Mouse (Mus musculus) left cerebral cortex, adult 18-20 months (tissue): ENCODE results near the gene Cadm1. TPM values are rescaled to one million over a fixed set of nuclear protein-coding genes. Genes with fewer than 3 reads are reported as not detected.

ENCODE experiments used
- DNase-seq, 2 experiments: peaks; one replicate each; pipeline ENCODE4 v3.0.0; 2021 to 2022; ENCODE audit warnings: low spot score in 2 of 2, mixed read lengths in 1 of 2
- total RNA-seq, 2 experiments: library from RNA; stranded (reverse); gene quantifications; 2 replicates each; pipeline ENCODE4 v1.2.3; 2021

Gene Cadm1
- total RNA-seq, 2 experiments from 2014 or later: 232 to 241 TPM

DNA sequence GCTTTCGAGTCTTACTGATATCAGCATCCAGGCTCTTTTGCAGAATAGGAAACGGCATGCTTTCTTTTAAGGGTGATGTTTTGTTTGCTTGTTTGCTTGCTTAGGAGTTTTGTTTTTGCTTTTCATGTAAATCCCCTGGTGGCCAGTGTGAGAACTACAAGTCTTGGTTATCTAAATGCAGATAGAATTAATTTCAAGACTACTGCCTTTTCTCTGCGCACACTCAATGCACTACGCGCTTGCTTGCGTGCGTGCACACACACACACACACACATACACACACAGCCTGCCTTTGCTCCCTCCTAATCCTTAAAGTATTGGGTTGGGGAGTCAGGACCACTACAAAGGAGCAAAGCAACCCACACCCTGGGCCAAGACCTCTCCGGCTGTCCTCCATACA is 326.3 kb downstream of the Cadm1 start:
- DNase-seq: peak in 1 of 2 experiments; percentile 36

DNA sequence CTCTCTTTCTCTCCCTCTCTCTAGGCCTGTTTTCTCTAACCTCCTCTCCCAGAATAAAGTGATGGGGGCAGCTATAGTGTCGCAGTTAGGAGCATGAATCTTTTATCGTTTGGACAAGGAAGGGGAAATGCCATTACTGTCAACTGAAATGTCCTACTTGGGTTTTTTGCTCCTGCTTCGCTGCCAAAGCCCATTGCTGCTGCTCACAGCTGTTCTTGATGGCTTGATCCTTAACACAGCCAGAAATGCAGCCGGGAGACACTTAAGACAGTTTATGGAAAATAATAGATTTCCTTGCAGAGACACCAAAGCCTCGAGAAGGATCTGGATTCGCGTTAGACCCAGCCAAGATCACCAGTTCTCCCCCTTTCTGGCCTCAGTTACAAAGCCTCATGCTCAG is 327.3 kb downstream of the Cadm1 start:
- DNase-seq: no peak

- no peak for DNase-seq
Measured at GRCm38 (mm10) chr9:47858134-47858533, 328.2 kb downstream of the Cadm1 start.

DNA sequence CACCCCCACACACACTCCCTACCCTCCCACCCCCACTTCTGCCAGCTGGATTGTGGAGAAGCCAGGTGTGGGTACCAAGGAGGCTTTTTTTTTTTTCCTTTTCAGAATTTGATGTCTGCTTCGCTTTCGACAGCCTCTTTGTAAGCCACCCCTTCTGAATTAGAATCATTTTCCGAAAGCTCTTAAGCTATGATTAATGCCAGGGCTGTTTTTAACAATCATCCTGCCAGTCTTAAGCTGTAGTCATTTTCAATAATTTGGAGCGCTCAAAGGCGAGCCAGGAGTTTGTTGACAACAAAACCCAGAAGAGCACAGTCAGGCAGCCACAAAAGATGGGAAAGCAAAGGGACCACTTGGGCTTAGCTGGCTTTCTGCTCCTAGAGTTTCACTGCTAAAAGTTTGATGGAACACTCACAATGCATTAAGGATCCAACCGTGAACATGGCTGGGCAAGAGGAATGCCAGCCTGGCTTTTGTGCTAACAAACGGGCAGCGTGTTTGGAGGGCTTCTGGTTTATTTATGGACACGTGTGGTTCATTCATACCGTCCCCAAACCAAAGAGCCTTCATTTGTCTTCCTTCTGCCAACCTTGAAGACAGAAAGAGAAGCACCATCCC is 328.9 kb downstream of the Cadm1 start:
- no peak for DNase-seq

- no peak for DNase-seq
Measured at GRCm38 (mm10) chr9:47860994-47861393, 331.0 kb downstream of the Cadm1 start.

- DNase-seq: no peak
Measured at GRCm38 (mm10) chr9:47861783-47862182, 331.8 kb downstream of the Cadm1 start.

GRCm38 (mm10) chr9:47866001-47866400 is 336.0 kb downstream of the Cadm1 start:
- DNase-seq: no peak

- DNase-seq: no peak
Measured at GRCm38 (mm10) chr9:47867474-47867873, 337.5 kb downstream of the Cadm1 start.

DNA sequence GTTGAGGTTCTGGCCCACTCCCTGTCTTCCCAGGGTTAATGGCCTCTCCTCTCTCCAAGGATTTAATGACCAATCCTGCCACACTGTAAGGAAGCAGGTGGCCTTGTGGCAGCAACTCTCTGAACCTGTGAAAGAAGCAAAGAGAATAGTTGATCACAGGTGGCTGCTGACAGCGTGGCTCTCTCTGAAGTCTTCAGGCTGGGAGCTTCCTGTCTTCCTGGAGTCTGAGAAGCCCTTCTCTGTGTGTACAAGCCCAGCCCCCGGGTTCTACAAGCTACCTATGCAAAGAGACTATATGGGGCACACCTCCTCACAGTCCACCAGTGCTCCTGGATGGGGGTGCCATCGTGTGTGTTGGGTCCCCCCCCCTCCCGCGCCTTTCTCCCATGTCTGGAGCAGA is 339.7 kb downstream of the Cadm1 start:
- DNase-seq: no peak

DNA sequence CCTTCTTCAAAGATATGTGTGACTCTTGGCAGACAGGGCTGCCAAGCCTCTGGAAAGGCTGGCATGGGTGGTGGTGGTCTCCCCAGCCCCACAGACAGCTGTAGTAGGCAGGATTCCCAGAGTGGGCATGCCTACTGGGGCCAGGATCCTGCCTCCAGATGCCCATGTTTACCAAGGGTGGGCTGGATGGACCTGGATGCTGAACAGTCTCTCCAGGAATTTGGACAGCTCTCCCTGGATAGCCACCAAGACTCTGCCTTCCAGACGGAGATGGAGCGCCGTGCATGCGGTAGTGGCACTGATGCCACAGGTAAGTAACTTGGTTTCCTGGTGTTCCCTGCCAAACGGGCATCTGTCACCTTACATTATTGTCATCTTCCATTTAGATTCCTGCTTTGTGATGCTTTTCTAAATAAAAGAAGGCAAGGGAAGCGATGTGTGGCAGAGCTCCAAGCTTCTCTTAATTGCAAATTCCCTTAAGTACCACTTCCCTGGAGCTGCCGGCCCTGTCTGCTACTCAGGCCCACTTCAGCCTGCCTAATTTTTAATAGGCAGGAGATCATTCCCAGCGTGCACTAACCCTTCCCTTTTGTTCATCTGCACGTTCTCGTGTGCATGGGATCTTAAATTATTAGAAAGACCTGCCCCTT is 346.7 kb downstream of the Cadm1 start:
- DNase-seq: no peak

DNA sequence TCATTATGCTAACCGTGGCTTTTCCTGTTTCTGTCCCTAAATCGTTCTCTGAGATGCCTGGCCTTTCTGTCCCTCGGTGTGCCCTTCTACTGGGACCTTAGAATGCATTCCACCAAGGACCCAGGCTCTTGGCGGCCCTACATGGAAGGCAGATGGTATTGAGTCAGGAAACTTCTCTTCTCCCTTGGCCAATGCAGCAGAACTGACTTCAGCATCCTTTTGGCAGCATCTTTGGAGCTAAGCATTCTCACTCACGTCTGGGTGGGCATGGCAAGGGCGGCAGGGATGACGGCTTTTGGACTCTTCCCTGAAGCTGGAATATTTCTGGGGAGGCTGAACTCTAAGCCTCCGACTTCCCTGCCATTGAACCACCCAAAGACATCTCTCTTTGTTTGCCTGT is 350.2 kb downstream of the Cadm1 start:
- DNase-seq: no peak

- DNase-seq: no peak
Measured at GRCm38 (mm10) chr9:47882372-47882771, 352.4 kb downstream of the Cadm1 start.

GRCm38 (mm10) chr9:47891721-47892120 is 361.7 kb downstream of the Cadm1 start:
- no peak for DNase-seq

DNA sequence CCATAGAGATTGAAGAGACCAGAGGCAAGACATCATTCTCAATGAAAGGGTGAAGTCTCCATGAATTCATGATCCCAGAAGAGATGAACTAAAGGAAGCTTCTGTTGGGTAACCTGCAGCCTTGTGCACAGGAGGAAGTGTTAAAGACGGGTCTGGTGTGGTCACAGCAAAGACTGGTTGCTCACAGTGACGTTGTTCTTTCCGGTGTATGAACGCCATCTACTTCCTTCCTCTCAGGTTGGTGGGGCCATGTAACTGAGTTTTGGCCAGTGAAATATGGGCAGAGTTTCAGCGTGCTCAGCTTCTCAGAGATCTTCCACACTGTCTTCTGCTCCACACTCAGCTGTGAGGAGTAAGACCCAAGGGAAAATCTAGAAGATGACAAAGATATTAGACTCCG is 363.0 kb downstream of the Cadm1 start:
- no peak for DNase-seq

DNA sequence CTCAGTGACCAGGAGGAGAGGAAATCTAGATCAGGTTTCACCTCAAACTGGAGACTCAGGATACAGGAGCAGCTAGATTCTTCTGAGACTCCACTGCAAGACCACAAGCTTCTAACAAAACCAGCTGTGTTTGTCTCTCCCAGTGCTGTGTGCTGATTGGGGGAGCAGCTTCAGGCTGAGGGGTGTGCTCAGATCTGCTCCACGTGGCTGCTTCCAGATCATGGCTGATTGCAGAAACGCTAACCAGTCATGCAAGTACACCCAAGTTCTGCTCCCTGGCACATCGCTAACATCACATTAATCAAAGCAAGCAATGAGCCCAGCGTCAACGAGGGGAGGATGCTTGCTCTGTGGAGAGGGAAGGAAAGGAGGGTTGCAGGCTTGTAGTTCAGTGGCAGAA is 364.1 kb downstream of the Cadm1 start:
- DNase-seq: no peak

GRCm38 (mm10) chr9:47894661-47895060 is 364.7 kb downstream of the Cadm1 start:
- no peak for DNase-seq

DNA sequence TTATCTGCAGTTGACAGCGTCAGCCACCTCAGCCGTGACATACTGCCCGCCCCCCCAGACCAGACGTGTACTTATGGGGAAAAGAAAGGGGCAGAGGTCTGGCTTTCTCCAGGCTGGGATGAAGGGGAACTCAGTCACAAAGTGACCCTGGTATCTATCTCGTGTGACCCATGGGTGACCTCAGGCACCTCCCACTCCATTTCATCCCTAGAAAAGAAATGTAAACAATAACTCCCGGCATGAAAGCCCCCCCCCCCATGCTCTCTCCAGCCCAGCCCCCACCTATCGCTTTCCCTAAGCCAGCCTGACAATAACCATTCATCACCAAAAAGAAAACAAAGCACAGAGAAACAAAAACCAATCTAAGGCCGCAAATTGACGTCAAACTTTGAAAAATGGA is 365.1 kb downstream of the Cadm1 start:
- DNase-seq: no peak

GRCm38 (mm10) chr9:47900734-47901133 is 370.8 kb downstream of the Cadm1 start:
- no peak for DNase-seq

DNA sequence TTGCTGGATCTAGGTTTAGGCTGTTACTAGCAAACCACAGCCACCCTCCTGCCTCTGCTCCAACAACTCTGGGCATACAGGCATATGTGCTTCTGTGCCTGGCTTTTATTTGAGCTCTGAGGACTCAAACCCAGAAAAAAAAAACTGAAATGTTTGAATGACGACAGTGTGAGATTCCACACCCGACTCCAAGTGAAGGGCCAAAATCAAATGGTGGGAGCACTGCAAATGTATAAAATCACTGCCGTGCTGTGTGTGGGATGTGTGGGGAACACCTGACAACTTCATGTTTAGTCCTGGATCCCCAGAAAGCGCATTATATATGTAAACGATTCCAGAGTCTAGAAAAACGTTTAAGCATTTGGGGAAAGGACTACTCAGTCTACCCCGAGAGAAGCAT is 373.7 kb downstream of the Cadm1 start:
- DNase-seq: no peak

DNA sequence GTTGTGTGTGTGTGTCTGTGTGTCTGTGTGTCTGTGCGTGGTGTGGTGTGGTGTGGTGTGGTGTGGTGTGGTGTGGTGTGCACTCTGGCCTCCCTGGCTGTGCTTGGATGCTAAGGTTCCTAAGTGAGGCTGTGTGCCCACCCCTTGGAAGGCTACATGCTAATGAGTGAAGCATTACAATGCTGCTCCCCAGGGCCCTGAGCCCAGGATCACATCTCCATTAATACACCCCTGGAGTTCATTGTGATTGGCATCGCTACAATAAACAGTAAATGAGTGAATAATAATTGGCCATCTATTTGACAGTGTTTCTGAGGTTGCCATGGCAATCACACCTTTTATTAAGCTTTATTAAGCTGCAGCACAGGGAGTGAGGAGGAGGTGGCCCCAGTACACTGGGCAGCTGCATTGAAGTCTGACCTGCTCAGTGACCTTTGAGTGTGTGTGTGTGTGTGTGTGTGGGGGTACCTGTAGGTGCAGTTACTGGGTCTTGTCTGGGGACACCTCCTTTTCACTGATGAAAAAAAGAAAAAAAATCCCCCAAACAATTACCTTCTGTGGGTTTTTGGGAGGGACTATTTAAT is 374.5 kb downstream of the Cadm1 start:
- DNase-seq: no peak

GRCm38 (mm10) chr9:47906521-47906920 is 376.5 kb downstream of the Cadm1 start:
- DNase-seq: no peak
